Mouse (Mus musculus): Measurements from ENCODE around the gene Klhl35. TPM values are rescaled to one million over a fixed set of nuclear protein-coding genes. Genes with fewer than 3 reads are reported as not detected.

Gene Klhl35
- polyA plus RNA-seq, 1 experiment from 2014 or later: 0.09 TPM

DNA sequence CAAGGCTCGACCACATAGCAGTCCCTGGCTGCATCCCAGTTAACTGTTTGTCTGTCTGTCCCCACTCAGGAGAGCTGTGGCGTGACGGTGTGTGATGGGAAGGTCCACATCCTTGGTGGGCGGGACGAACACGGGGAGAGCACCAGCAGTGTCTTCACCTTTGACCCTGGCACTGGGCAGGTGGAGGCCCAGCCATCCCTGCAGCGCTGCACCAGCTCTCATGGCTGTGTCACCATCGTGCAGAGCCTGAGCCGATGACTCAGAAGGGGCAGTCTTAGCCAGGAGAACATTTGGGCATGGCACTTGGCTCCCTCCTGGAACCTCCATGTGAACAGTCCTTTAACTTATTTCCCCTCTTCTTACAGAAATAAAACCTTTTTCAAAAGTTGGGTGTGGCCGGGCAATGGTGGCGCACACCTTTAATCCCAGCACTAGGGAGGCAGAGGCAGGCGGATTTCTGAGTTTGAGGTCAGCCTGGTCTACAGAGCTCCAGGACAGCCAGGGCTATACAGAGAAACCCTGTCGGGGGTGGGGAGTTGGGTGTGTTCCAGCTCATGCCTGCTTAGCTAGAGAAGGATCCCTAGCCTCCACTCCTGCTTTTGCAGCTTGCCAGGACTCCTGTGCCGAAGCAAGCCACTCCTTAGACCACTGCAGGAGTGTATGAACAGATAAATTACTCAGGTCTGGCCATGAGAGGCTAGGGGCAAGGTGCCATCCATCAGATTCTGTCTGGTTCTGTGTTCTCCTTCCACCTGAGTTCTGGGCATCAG, 8.0 kb downstream of the Klhl35 start:
- Histone ChIP-seq H3K9me3 (replicated peaks) (no peaks in the 10 kb centered on the region), H3K36me3 (replicated peaks) (peaks cover 49% of the 10 kb centered on the region), H3K4me3 (replicated peaks) (no peak overlapping the region), H3K27ac (replicated peaks) (peak overlapping the region; percentile 64), H3K9ac (no peak overlapping the region), H3K4me1 (replicated peaks) (peaks cover 67% of the 10 kb centered on the region), H3K4me2 (0 out of 2 replicates have a peak overlapping the region, but pooled peaks have one; percentile 32), H3K27me3 (peaks cover 25% of the 10 kb centered on the region)
- WGBS (ENCODE audit: insufficient replicate concordance): 70% methylated on average over 14 of the region's 14 CpGs
- ATAC-seq (ENCODE audit: insufficient read depth): peak; percentile 33; the same call in 1 of the 2 replicates

GRCm38 (mm10) chr7:99474836-99475561, 9.2 kb downstream of the Klhl35 start:
- Histone ChIP-seq H3K9ac (no peak overlapping the region), H3K27ac (replicated peaks) (peak overlapping the region; percentile 64), H3K4me1 (replicated peaks) (peaks cover 68% of the 10 kb centered on the region), H3K36me3 (replicated peaks) (peaks cover 61% of the 10 kb centered on the region), H3K4me3 (replicated peaks) (no peak overlapping the region), H3K4me2 (peak overlapping the region; percentile 32), H3K9me3 (replicated peaks) (no peaks in the 10 kb centered on the region), H3K27me3 (peaks cover 13% of the 10 kb centered on the region)
- 40% methylated on average over 12 of the region's 12 CpGs for WGBS (ENCODE audit: insufficient replicate concordance)
- ATAC-seq (ENCODE audit: insufficient read depth): peak; percentile 75

DNA sequence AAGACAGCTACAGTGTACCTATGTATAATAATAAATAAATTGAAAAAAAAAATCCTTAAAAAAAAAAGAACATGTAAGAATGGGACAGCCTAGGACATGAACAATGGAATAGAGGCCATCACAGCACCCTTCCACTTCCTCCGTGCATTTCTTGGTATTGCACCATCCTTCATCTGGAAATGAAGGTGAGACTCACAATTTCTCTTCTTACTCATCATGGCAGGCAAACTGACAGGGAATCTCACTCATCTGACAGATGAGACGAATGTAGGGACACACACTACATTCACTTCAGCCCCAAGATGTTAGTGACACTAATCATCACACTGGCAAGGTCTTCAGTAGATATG, 9.7 kb downstream of the Klhl35 start:
- Histone ChIP-seq H3K4me3 (replicated peaks) (no peak overlapping the region), H3K9me3 (replicated peaks) (no peaks in the 10 kb centered on the region), H3K4me1 (replicated peaks) (peaks cover 70% of the 10 kb centered on the region), H3K27ac (replicated peaks) (peak overlapping the region; percentile 4), H3K27me3 (peaks cover 8% of the 10 kb centered on the region; the same call in 1 of the 2 replicates), H3K4me2 (peak overlapping the region; percentile 32; the same call in 1 of the 2 replicates), H3K36me3 (replicated peaks) (peaks cover 66% of the 10 kb centered on the region), H3K9ac (no peak overlapping the region)
- WGBS (ENCODE audit: insufficient replicate concordance): 58% methylated on average over 2 of the region's 2 CpGs
- no peak for ATAC-seq (ENCODE audit: insufficient read depth)

DNA sequence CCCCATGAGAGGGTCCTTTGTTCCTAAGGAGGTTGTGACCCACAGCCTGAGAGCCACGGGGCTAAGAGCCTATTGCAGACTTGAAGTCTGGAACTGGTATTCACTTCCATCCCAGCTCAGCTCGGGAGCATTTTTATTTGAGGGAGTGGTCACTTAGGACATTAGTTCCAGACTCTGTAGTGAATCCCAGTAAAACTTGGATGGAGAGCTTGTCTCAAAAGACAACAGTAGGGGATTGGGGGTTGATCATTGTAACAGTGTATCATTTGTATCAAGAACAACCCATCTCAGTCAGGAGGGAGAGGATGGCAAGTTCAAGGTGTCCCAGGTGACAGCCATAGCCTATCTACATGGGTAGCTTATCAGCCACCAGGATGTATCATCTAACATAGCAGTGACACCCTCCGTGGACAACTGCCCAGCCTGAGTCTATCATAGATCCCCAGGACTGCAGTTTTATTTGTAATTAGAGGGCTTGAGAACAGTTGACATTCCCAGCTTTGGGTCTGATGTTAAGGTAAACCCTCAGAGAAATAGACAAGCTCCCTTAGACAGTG, 10.8 kb downstream of the Klhl35 start:
- H3K9me3 ChIP-seq (replicated peaks): no peaks in the 10 kb centered on the region
- 37% methylated on average over 3 of the region's 3 CpGs for WGBS (ENCODE audit: insufficient replicate concordance)
- H3K9ac ChIP-seq: no peak overlapping the region
- H3K4me3 ChIP-seq (replicated peaks): no peak overlapping the region
- no peak for ATAC-seq (ENCODE audit: insufficient read depth)
- H3K36me3 ChIP-seq (replicated peaks): peaks cover 77% of the 10 kb centered on the region
- H3K4me1 ChIP-seq (replicated peaks): peaks cover 79% of the 10 kb centered on the region
- 0 out of 2 replicates have a peak overlapping the region, but pooled peaks have one; percentile 43 for H3K27ac ChIP-seq (replicated peaks)
- no peak overlapping the region for H3K4me2 ChIP-seq
- H3K27me3 ChIP-seq: no peaks in the 10 kb centered on the region

GRCm38 (mm10) chr7:99477235-99477634, 11.4 kb downstream of the Klhl35 start:
- Histone ChIP-seq H3K9me3 (replicated peaks) (no peaks in the 10 kb centered on the region), H3K27ac (replicated peaks) (no peak overlapping the region), H3K4me1 (replicated peaks) (peaks cover 83% of the 10 kb centered on the region), H3K4me2 (no peak overlapping the region), H3K4me3 (replicated peaks) (no peak overlapping the region), H3K9ac (no peak overlapping the region), H3K36me3 (replicated peaks) (peaks cover 83% of the 10 kb centered on the region), H3K27me3 (no peaks in the 10 kb centered on the region)
- no peak for ATAC-seq (ENCODE audit: insufficient read depth)
- 79% methylated on average over 5 of the region's 5 CpGs for WGBS (ENCODE audit: insufficient replicate concordance)

DNA sequence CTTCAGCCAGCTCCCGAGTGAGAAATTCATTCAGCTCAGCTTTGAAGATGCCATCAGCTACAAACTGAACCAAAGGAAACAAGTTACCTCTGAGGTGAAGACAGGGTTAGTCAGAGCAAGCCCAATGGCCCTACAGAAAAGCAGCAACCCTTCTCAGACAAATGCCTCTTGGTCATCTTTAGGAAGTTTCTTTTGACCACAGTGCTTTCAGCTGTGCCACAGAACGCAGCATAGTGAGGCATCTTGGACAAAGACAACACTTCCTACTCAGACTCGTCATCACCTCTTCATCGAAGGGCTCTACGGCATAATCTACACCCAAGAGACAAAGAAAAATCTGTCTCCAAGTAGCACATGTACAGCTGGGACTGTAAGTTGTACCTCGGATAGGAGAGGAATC, 16.8 kb downstream of the Klhl35 start:
- H3K27me3 ChIP-seq: no peaks in the 10 kb centered on the region
- peaks cover 56% of the 10 kb centered on the region for H3K4me1 ChIP-seq (replicated peaks)
- peak overlapping the region; percentile 82 for H3K27ac ChIP-seq (replicated peaks)
- peak overlapping the region; percentile 77 for H3K4me3 ChIP-seq (replicated peaks)
- peak overlapping the region; percentile 81 for H3K4me2 ChIP-seq
- 0% methylated on average over 6 of the region's 6 CpGs for WGBS (ENCODE audit: insufficient replicate concordance)
- H3K9me3 ChIP-seq (replicated peaks): no peaks in the 10 kb centered on the region
- no peak for ATAC-seq (ENCODE audit: insufficient read depth)
- H3K36me3 ChIP-seq (replicated peaks): peaks cover 50% of the 10 kb centered on the region
- peak overlapping the region; percentile 78 for H3K9ac ChIP-seq

DNA sequence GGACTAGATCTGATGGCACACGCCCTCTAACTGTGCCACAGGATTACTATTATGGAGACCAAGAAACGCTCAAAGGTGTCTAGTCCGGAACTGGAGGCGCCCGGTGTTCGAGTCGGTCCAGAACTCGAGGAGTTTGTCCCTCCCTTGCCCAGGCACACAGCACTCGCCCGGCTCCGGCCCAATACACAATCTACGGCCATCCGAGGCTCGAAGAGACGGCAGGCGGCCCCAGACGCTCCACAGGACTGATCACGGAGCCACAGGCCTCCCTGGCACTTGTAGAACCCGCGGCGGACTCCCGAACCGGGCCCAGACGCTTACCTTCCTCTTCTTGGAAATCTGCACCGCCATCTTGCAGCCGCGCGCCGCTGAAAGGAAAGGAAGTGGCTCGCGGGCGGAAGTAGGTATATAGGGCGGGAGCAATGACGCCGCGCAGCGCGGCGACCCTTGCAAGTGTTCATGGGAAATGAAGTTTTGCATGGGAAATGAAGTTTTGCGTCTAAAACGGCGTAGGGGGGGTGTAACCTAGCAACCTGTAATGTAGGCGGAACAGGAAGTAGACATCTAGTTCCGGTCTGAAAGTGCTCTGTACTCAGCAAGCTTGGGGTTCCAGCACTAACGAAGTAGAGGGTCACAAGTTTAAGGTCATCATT, 17.6 kb downstream of the Klhl35 start, which contains the start of gene Rps3:
Gene Rps3, minus strand, starts transcription at position 468 of the 653 bp plus-strand sequence.
- H3K4me3 ChIP-seq (replicated peaks): peak within 1 kb of the TSS; percentile 77
- peak within 1 kb of the TSS; percentile 81 for H3K4me2 ChIP-seq
- 0 out of 2 replicates have a peak, but pooled peaks cover 6% of the 10 kb centered on the region for H3K27me3 ChIP-seq
- WGBS (ENCODE audit: insufficient replicate concordance): under 1% methylated on average over 45 of the region's 45 CpGs
- H3K9me3 ChIP-seq (replicated peaks): no peaks in the 10 kb centered on the region
- peaks cover 43% of the 10 kb centered on the region for H3K36me3 ChIP-seq (replicated peaks)
- ATAC-seq (ENCODE audit: insufficient read depth): peak; percentile 92
- peak within 1 kb of the TSS; percentile 78 for H3K9ac ChIP-seq
- H3K4me1 ChIP-seq (replicated peaks): peaks cover 51% of the 10 kb centered on the region
- peak within 1 kb of the TSS; percentile 82 for H3K27ac ChIP-seq (replicated peaks)

DNA sequence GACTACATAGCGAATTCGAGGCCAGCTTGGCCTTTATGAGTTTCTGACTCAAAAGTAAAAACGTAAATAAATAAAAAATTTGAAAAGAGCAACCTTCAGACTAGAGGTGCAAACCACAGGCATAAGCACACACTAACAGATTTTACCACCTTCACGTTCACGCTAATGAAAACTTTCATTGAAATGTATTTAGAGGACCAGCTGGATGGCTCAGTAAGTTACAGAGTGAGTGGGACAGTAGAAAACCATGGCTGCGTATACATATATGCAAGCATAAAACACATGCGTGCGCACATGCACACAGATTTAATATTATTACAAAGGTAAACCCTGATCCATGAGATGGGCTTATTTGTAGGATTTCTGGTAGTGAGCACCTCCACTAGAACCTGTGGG, 18.1 kb downstream of the Klhl35 start:
- Histone ChIP-seq H3K4me1 (replicated peaks) (peaks cover 46% of the 10 kb centered on the region), H3K4me3 (replicated peaks) (peak overlapping the region; percentile 77), H3K27me3 (0 out of 2 replicates have a peak, but pooled peaks cover 6% of the 10 kb centered on the region), H3K27ac (replicated peaks) (peak overlapping the region; percentile 58; the same call in 1 of the 2 replicates), H3K9me3 (replicated peaks) (no peaks in the 10 kb centered on the region), H3K9ac (no peak overlapping the region), H3K36me3 (replicated peaks) (peaks cover 38% of the 10 kb centered on the region), H3K4me2 (peak overlapping the region; percentile 81)
- WGBS (ENCODE audit: insufficient replicate concordance): 40% methylated on average over 8 of the region's 8 CpGs
- ATAC-seq (ENCODE audit: insufficient read depth): no peak

GRCm38 (mm10) chr7:99484679-99485078, 18.9 kb downstream of the Klhl35 start:
- Histone ChIP-seq H3K36me3 (replicated peaks) (peaks cover 30% of the 10 kb centered on the region), H3K9ac (no peak overlapping the region), H3K9me3 (replicated peaks) (no peaks in the 10 kb centered on the region), H3K4me1 (replicated peaks) (peaks cover 39% of the 10 kb centered on the region), H3K27me3 (0 out of 2 replicates have a peak, but pooled peaks cover 6% of the 10 kb centered on the region), H3K27ac (replicated peaks) (no peak overlapping the region), H3K4me2 (no peak overlapping the region), H3K4me3 (replicated peaks) (no peak overlapping the region)
- WGBS (ENCODE audit: insufficient replicate concordance): 64% methylated on average over 1 of the region's 1 CpGs
- ATAC-seq (ENCODE audit: insufficient read depth): no peak

- H3K4me2 ChIP-seq: no peak overlapping the region
- no peaks in the 10 kb centered on the region for H3K9me3 ChIP-seq (replicated peaks)
- WGBS (ENCODE audit: insufficient replicate concordance): 77% methylated on average over 5 of the region's 5 CpGs
- H3K36me3 ChIP-seq (replicated peaks): no peaks in the 10 kb centered on the region
- H3K27me3 ChIP-seq: 0 out of 2 replicates have a peak, but pooled peaks cover 6% of the 10 kb centered on the region
- no peak for ATAC-seq (ENCODE audit: insufficient read depth)
- no peak overlapping the region for H3K4me3 ChIP-seq (replicated peaks)
- H3K27ac ChIP-seq (replicated peaks): no peak overlapping the region
- H3K9ac ChIP-seq: no peak overlapping the region
- no peaks in the 10 kb centered on the region for H3K4me1 ChIP-seq (replicated peaks)
Measured at GRCm38 (mm10) chr7:99489708-99490107, 23.9 kb downstream of the Klhl35 start.
